Mouse (Mus musculus) liver, embryonic 14.5 days (tissue): ENCODE data around the gene Gabrr2. TPM values are rescaled to one million over a fixed set of nuclear protein-coding genes. Genes with fewer than 3 reads are reported as not detected.

ENCODE experiments used
- ATAC-seq: fragments of 200-750 bp; cut with Nextera tagmentation; 2 replicates; pipeline ENCODE4 v1.8.0; 2017; ENCODE audit warnings: moderate number of reproducible peaks, mild to moderate bottlenecking, moderate library complexity; ENCODE audit not compliant: insufficient read depth
- DNase-seq, 3 experiments: peaks; one replicate each; pipeline ENCODE4 v3.0.0-alpha.2; 2012 to 2013; ENCODE audit warnings: low read depth in 3 of 3, low spot score in 3 of 3
- H3K27ac ChIP-seq: fragments of 300-500 bp; sonication (generic); 2 replicates; pipeline ENCODE4 v1.5.1; 2014; ENCODE audit warnings: moderate library complexity, mild to moderate bottlenecking, control low read depth, inconsistent platforms
- H3K27me3 ChIP-seq: fragments of 300-500 bp; sonication (generic); 2 replicates; pipeline ENCODE4 v1.6.1; 2014; ENCODE audit warnings: mild to moderate bottlenecking, low read length, moderate library complexity; ENCODE audit not compliant: control insufficient read depth, insufficient read depth
- H3K36me3 ChIP-seq: fragments of 300-500 bp; sonication (generic); replicated peaks from 2 replicates; pipeline ENCODE4 v1.6.1; 2014; ENCODE audit warnings: low read depth; ENCODE audit not compliant: control insufficient read depth, insufficient read depth
- H3K4me1 ChIP-seq, 2 experiments: fragments of 200-500 bp in 1 of 2; fragments of 300-500 bp in 1 of 2; sonication (generic) in 1 of 2; replicated peaks; 2 replicates each; pipeline ENCODE4 v1.6.1; 2012 to 2014; ENCODE audit warnings: antibody characterized with exemption in 1 of 2, inconsistent platforms in 1 of 2, low read length in 1 of 2; ENCODE audit not compliant: control insufficient read depth in 2 of 2, insufficient read depth in 2 of 2
- H3K4me2 ChIP-seq: fragments of 300-500 bp; sonication (generic); 2 replicates; pipeline ENCODE4 v1.6.1; 2014; ENCODE audit warnings: low read depth, mild to moderate bottlenecking, control low read depth, moderate library complexity
- H3K4me3 ChIP-seq, 2 experiments: fragments of 200-500 bp in 1 of 2; fragments of 300-500 bp in 1 of 2; sonication (generic) in 1 of 2; 2 replicates each; pipeline ENCODE4 v1.5.1; 2012 to 2014; ENCODE audit warnings: low read depth in 2 of 2, low read length in 2 of 2, mild to moderate bottlenecking in 2 of 2, control low read depth in 1 of 2, inconsistent platforms in 1 of 2, moderate library complexity in 1 of 2; ENCODE audit not compliant: insufficient read depth in 1 of 2
- H3K9ac ChIP-seq: fragments of 300-500 bp; sonication (generic); replicated peaks from 2 replicates; pipeline ENCODE4 v1.6.1; 2014; ENCODE audit warnings: mild to moderate bottlenecking, control low read depth, moderate library complexity
- H3K9me3 ChIP-seq: fragments of 300-500 bp; sonication (generic); 2 replicates; pipeline ENCODE4 v1.6.1; 2016; ENCODE audit warnings: low read length, mixed read lengths; ENCODE audit not compliant: control insufficient read depth
- CTCF ChIP-seq: IDR thresholded peaks from 2 replicates; pipeline ENCODE4 v1.5.1; 2016; ENCODE audit warnings: antibody characterized with exemption, low read depth, control low read depth
- EP300 ChIP-seq: IDR thresholded peaks from 2 replicates; pipeline ENCODE4 v1.6.1; 2016; ENCODE audit warnings: antibody characterized with exemption, low read depth
- WGBS: fragments of 180-500 bp; shearing (Covaris S2); extraction: QIAGEN DNeasy Blood & Tissue Kit; methylation state at CpG from one replicate; pipeline ENCODE4 v1.1.7; 2014; ENCODE audit not compliant: insufficient replicate concordance; 5-methylcytosine and 5-hydroxymethylcytosine counted together
- polyA plus RNA-seq, 2 experiments: library from polyadenylated mRNA; depleted of rRNA in 1 of 2; stranded (reverse) in 1 of 2; unstranded in 1 of 2; fragments of >200 nt; fragmentation: Nextera tagmentation in 1 of 2; extraction: Ambion mirVana in 1 of 2; gene quantifications; 2 replicates each; pipeline versions ENCODE4 v1.2.1 to v1.2.3; 2012 to 2014

Gabrr2 gene
- polyA plus RNA-seq, 2 experiments, result 0.06 TPM; not detected in 1

DNA sequence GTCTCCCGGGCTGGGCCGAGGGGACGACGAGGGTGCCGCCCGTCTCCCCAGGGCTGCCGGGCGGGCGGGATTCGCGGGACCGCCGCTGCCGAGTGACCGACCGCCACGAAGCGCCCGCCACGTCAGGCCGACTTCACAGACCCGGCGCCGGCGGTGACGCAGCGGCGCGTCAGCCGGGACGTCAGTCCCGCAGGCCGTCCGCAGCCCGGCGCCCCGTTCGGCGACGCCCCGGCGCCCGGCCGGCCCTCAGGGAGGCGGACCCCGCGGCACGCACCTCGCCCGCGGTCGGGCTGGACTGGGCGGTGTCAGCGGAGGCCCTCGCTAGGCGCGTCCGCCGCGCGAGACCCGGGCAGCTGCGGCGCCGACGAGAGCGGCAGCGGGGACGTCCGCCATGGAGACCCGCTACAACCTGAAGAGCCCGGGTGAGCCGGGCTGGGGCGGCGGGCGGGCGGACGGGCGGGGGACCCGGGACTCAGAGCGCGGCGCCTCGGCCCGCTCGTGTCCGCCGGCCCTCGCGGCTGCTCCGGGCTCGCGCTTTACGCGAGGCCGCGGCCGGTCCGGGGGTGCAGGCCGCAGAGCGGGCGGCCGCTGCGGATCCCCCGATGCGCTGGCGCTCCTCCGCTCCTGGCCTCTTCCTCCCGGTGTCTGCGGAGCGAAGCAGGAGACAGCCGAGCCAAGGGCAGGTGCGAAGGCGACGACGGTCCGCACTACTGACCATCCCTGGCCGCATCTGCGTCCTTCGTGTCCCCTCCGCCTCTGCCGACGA lies 31.4 kb upstream of the Gabrr2 start, which contains the start of gene Ube2j1:
Ube2j1 (plus strand) TSS at position 222 of the 766 bp plus-strand sequence.
- H3K9me3 ChIP-seq, result no peaks in the 10 kb centered on the region
- peak within 1 kb of the TSS; percentile 82 for H3K27ac ChIP-seq
- peak within 1 kb of the TSS; percentile 96 for H3K4me2 ChIP-seq
- H3K4me1 ChIP-seq, result peaks cover 4 to 8% of the 10 kb centered on the region in 2 experiments
- no peak for TF ChIP-seq CTCF
- TF ChIP-seq EP300, result no peak
- H3K27me3 ChIP-seq, result peaks cover 4% of the 10 kb centered on the region
- peak within 1 kb of the TSS; percentile 93 for H3K4me3 ChIP-seq
- H3K9ac ChIP-seq, result peak within 1 kb of the TSS; percentile 97
- ATAC-seq, result peak; percentile 99
- H3K36me3 ChIP-seq, result no peaks in the 10 kb centered on the region
- WGBS, result under 1% methylated on average over 110 of the region's 123 CpGs
- peak; percentile 76 to 84 (median 80) for DNase-seq

DNA sequence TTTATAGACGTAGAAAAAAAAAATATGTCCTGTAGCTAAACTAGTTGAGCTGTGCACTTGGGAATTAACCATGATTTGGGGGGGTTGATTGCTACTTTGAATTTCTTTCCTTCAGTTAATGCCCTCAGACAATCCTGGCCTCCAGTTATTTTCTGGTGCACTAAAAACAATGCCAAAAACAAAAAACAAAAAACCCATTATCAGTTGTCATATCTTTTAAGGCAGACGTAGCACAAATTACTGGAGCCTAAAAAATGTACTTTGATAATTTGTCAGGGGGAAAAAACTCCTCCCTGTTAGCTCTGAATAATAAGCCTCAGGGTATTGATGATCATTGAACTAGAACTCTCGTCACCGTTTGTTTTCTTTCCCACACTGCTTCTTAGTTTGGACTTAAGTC lies 30.8 kb upstream of the Gabrr2 start:
- ATAC-seq, result no peak
- peak overlapping the region; percentile 96 for H3K4me2 ChIP-seq
- H3K36me3 ChIP-seq, result peaks cover 2% of the 10 kb centered on the region; the same call in 1 of the 2 replicates
- H3K9me3 ChIP-seq, result no peaks in the 10 kb centered on the region
- H3K4me3 ChIP-seq, result peak overlapping the region; percentile 93
- peak overlapping the region; percentile 97 for H3K9ac ChIP-seq
- H3K4me1 ChIP-seq, result peaks cover 4 to 8% of the 10 kb centered on the region in 2 experiments
- TF ChIP-seq EP300, result no peak
- no peak for TF ChIP-seq CTCF
- WGBS, result 20% methylated on average over 4 of the region's 4 CpGs
- peak in 1 of 3 experiments; percentile 9 for DNase-seq
- peak overlapping the region; percentile 79 for H3K27ac ChIP-seq
- H3K27me3 ChIP-seq, result peaks cover 4% of the 10 kb centered on the region

DNA sequence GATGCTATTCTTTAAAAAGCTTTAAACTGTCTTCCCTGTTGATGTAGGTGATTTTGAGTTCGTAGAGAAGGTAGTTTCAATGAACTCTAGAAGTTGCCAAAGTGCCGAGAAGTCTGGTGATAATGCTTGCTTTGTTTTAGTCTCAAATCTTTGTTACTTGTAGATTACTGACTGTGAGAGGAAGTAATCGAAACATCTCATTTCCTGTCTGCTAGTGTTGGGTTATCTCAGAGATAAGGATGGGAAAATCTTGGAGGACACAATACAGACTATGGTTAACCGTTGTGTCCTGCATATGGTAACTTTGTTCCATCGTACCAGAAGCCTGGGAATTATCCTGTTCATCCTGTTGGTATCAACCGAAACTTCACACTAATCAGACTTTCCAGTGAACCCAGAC lies 29.3 kb upstream of the Gabrr2 start:
- TF ChIP-seq EP300, result no peak
- TF ChIP-seq CTCF, result no peak
- Histone ChIP-seq H3K36me3 (peaks cover 2% of the 10 kb centered on the region; the same call in 1 of the 2 replicates), H3K27ac (no peak overlapping the region), H3K4me3 (no peak overlapping the region), H3K4me2 (0 out of 2 replicates have a peak overlapping the region, but pooled peaks have one; percentile 96), H3K9ac (no peak overlapping the region), H3K4me1 (peaks cover 4 to 8% of the 10 kb centered on the region in 2 experiments), H3K9me3 (no peaks in the 10 kb centered on the region), H3K27me3 (peaks cover 4% of the 10 kb centered on the region)
- WGBS, result 35% methylated on average over 6 of the region's 6 CpGs
- ATAC-seq (no peak), DNase-seq (no peak)

DNA sequence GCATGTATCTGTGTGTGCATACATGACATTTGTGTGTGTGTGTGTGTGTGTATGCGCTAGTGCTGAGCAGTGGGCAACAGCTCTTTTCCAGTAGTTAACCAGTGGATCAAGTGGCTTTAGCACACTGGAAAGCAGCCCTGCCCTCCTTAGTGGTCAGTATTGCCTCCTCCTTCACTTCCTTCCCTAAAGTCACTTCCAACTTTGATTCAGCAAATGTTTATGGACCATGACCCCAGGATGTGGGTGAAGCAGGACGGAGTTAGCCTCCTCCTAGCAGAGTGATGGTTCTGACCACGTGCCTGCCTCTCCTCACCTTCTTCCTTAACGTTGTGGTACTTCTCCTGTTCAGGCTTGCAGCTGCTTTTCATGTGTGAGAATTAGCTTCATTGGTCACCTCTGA lies 23.0 kb upstream of the Gabrr2 start:
- peaks cover 29% of the 10 kb centered on the region for H3K36me3 ChIP-seq
- WGBS, result 57% methylated on average over 4 of the region's 4 CpGs
- ATAC-seq, result no peak

DNA sequence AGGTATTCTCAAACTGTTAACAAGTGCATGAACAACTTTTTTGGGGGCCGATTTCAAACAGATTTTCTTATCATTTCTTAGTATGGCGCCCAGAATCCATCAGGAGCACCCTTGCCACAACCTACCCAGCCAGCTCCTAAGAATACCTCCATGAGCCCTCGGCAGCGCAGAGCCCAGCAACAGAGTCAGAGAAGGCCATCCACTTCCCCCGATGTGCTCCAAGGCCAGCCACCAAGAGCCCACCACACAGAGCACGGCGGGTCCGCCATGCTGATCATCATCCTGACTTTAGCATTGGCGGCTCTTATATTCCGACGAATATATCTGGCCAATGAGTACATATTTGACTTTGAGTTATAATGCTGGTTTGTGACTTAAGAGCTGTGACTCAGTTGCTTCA lies 13.2 kb upstream of the Gabrr2 start:
- DNase-seq, result no peak
- WGBS, result 85% methylated on average over 11 of the region's 11 CpGs

More for the DNA sequence above, 23.0 kb upstream of the Gabrr2 start:
- Histone ChIP-seq H3K4me3 (no peak overlapping the region), H3K9me3 (no peaks in the 10 kb centered on the region), H3K27me3 (no peaks in the 10 kb centered on the region), H3K4me1 (no peaks in the 10 kb centered on the region), H3K4me2 (no peak overlapping the region), H3K9ac (no peak overlapping the region), H3K27ac (no peak overlapping the region)
- TF ChIP-seq CTCF, result no peak
- TF ChIP-seq EP300, result no peak
- DNase-seq, result no peak

More for the DNA sequence above, 13.2 kb upstream of the Gabrr2 start:
- H3K4me3 ChIP-seq, result no peak overlapping the region
- H3K36me3 ChIP-seq, result peaks cover 26% of the 10 kb centered on the region
- no peak for ATAC-seq
- TF ChIP-seq CTCF (no peak), EP300 (no peak)
- no peaks in the 10 kb centered on the region for H3K4me1 ChIP-seq
- no peaks in the 10 kb centered on the region for H3K27me3 ChIP-seq
- no peak overlapping the region for H3K9ac ChIP-seq
- H3K9me3 ChIP-seq, result no peaks in the 10 kb centered on the region
- H3K4me2 ChIP-seq, result no peak overlapping the region
- H3K27ac ChIP-seq, result no peak overlapping the region
